Mouse (Mus musculus) olfactory bulb, adult 2 months (tissue): ENCODE measurements at regions not wholly inside any gene's neighbourhood (a gene's known extent, or its start where the extent isn't known, plus 50 kb on each side); places are given as distances from the start of the nearest gene placed in this dataset.

Source experiments
- H3K27ac ChIP-seq: fragments of 200-500 bp; 2 replicates; pipeline ENCODE4 v1.5.1; 2012; ENCODE audit warnings: low read depth, low read length; ENCODE audit not compliant: insufficient read depth
- H3K4me1 ChIP-seq: fragments of 200-500 bp; 2 replicates; pipeline ENCODE4 v1.6.1; 2012; ENCODE audit warnings: low read length; ENCODE audit not compliant: control insufficient read depth, insufficient read depth
- H3K4me3 ChIP-seq: fragments of 200-500 bp; 2 replicates; pipeline ENCODE4 v1.5.1; 2012; ENCODE audit warnings: mild to moderate bottlenecking, low read depth, low read length, moderate library complexity; ENCODE audit not compliant: insufficient read depth
- CTCF ChIP-seq: fragments of 200-500 bp; IDR thresholded peaks from 2 replicates; pipeline ENCODE4 v1.5.1; 2012; ENCODE audit warnings: low read depth, mild to moderate bottlenecking, low read length, moderate library complexity; ENCODE audit not compliant: insufficient read depth
- POLR2A ChIP-seq: fragments of 200-500 bp; IDR thresholded peaks from 2 replicates; pipeline ENCODE4 v1.6.1; 2012; ENCODE audit warnings: mild to moderate bottlenecking, low read depth, low read length, moderate library complexity; ENCODE audit not compliant: insufficient read depth
- WGBS: fragments of 180-500 bp; shearing (Covaris S2); methylation state at CpG from one replicate; pipeline ENCODE4 v1.1.7; 2018; 5-methylcytosine and 5-hydroxymethylcytosine counted together

DNA sequence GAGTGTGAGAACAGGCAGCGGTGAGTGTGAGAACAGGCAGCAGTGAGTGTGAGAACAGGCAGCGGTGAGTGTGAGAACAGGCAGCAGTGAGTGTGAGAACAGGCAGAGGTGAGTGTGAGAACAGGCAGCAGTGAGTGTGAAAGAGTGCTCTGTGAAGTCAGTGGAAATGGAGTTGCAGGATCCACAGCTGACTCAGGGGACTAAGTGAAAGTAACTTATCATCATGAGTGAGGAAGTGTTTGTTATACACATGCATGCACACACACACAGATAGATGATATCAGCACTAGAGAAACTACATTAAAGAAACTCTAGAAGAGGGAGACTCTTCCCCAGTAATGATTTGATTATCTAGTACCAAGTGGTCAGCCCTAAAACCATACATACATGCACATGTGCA lies 76.0 kb upstream of the Btg1 start:
- WGBS, result 98% methylated on average over 2 of the region's 2 CpGs
- no peaks in the 10 kb centered on the region for H3K4me1 ChIP-seq
- H3K27ac ChIP-seq, result no peak overlapping the region
- no peak overlapping the region for H3K4me3 ChIP-seq
- TF ChIP-seq POLR2A (no peak), CTCF (no peak)

DNA sequence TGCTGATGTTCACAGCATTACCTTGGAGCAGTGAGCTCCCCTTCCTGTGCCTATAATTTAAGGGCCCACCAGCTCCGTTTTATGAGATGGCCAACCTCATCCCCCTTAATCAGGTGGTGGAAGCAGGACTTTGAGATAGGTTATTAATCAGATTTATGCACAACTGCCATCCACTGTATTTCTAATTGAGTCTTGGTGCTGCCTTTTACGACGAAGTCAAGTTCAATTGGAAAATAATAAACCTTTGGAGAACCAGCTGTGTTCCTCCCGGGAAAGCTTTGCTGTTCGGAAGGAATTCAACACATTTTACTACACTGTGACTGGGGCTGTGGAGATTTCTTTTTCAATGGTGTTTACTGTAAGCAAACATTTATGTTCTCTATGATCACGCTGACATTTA lies 71.5 kb upstream of the Btg1 start:
- peaks cover under 1% of the 10 kb centered on the region for H3K4me1 ChIP-seq
- WGBS, result 55% methylated on average over 6 of the region's 6 CpGs
- H3K4me3 ChIP-seq, result no peak overlapping the region
- no peak overlapping the region for H3K27ac ChIP-seq
- TF ChIP-seq POLR2A (no peak), CTCF (no peak)

DNA sequence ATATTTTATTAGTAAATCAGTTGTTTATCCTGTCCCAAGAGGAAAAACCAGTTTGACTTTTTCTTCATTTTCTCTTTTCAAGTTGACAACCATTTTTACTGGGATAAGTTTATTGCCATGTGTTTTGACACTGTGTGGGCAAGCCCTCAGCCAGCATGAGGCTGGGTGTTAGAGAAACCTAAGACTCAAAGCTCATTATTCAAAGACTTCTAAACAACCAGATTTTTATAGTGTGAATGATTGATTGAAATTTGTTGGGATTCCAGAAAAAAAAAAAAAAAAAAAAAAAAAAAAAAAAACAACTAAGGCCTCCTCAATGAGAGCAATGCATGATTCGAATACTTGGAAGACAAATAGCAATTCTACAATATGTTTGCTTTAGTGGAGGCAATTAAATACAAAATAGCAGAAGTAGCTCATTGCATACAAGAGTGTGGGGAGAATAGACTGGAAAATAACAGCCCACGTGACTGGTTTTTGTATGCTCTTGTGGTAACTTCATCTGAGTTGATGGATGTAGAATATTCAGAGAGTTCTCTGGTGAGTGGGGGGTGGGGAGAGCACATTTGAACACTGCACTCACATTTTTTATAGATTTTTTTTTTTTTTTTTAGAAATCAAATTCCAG lies 70.9 kb upstream of the Btg1 start:
- no peak overlapping the region for H3K4me3 ChIP-seq
- H3K4me1 ChIP-seq, result peaks cover 5% of the 10 kb centered on the region
- 68% methylated on average over 2 of the region's 2 CpGs for WGBS
- H3K27ac ChIP-seq, result no peak overlapping the region
- TF ChIP-seq POLR2A, result no peak
- no peak for TF ChIP-seq CTCF

DNA sequence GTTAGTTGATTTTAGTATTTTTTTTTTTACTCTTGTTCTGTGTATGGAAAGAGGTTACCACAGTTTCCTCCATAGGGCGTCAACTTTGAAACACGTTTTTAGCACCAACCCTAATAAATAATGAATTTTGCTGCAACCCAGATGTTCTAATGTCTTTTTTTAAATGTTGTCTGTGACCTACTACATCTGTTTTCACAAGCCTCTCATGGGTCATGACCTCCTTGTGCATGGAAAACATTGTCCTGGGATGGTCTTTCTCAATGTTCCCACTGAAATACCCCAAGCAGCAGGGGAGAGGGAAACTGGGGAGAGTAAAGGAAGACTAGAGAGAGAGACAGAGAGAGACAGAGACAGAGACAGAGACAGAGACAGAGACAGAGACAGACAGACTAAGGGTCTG lies 67.2 kb upstream of the Btg1 start:
- Histone ChIP-seq H3K4me1 (peaks cover 5% of the 10 kb centered on the region), H3K27ac (no peak overlapping the region), H3K4me3 (no peak overlapping the region)
- WGBS, result 86% methylated on average over 2 of the region's 2 CpGs
- no peak for TF ChIP-seq CTCF
- no peak for TF ChIP-seq POLR2A

DNA sequence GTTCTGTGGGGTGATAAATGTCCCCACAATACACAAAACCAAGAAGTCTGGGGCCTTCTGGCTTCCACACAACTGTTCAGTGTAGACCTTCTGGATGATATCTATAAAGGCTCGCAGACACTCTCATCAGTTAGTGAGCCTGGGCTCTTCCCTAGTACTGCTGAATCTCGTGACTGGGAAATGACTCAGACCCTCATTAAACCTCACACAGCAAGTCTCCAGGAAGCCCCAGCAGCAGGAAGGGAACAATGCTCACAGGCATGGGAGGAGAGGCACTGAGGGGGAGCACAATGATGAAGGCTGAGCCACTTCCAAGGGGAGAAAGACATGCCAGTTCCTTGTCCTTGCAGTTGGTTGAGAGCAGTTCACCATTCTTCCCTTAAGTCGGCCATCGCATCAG lies 66.5 kb upstream of the Btg1 start:
- TF ChIP-seq CTCF (no peak), POLR2A (no peak)
- Histone ChIP-seq H3K4me3 (no peak overlapping the region), H3K27ac (peak overlapping the region; percentile 46; the same call in 1 of the 2 replicates), H3K4me1 (peaks cover 5% of the 10 kb centered on the region)
- 57% methylated on average over 4 of the region's 4 CpGs for WGBS

DNA sequence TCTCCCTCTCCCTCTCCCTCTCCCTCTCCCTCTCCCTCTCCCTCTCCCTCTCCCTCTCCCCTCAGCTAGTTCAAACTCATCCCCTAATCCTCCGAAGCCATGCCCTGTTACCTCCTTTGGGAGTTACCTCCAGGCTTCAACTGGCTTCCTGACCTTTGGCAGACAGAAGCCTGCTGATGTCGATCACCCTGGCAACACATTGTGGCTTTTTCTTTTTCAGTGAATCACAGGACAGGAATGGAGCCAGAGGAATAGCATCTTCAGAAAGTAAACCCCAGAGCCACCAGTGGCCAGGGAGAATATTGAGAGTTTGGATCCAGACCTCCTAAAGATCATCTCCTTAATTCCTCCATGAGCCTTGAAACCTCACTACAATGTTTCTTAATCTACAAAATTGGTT lies 59.5 kb upstream of the Btg1 start:
- no peak for TF ChIP-seq CTCF
- TF ChIP-seq POLR2A, result no peak
- Histone ChIP-seq H3K4me3 (no peak overlapping the region), H3K27ac (no peak overlapping the region), H3K4me1 (no peaks in the 10 kb centered on the region)
- WGBS, result 92% methylated on average over 2 of the region's 2 CpGs

DNA sequence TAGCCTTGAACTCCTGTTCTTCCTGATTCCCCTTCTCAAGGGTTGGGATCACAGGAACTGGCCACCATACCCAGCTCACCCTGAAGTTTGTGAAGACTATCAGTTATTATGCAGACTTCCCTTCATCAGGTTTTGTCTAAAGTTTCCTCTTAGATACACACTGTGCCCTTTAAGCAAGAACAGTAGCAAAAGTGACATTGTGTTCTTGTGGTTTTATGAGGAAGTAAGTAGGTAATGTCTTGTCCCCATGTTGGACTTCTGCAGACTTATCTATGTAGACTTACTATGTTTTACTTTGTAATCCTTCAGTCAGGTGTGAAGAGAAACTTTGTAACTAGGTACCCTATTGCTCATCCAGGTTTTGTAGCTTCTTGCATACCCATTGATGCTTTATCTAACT lies 51.5 kb upstream of the Btg1 start:
- H3K4me3 ChIP-seq, result no peak overlapping the region
- no peak overlapping the region for H3K27ac ChIP-seq
- TF ChIP-seq CTCF, result no peak
- TF ChIP-seq POLR2A, result no peak
- no peaks in the 10 kb centered on the region for H3K4me1 ChIP-seq
